Mouse (Mus musculus): ENCODE data around the gene Plekha7. TPM values are rescaled to one million over a fixed set of nuclear protein-coding genes. Genes with fewer than 3 reads are reported as not detected.

Plekha7 gene
- polyA plus RNA-seq, 1 experiment from 2014 or later, result 7.2 TPM

- Histone ChIP-seq H3K27ac (ENCODE audit: low read depth, low read length) (no peak overlapping the region), H3K4me1 (ENCODE audit: control insufficient read depth, insufficient read depth, low read length) (no peaks in the 10 kb centered on the region), H3K36me3 (ENCODE audit: control insufficient read depth, insufficient read depth, low read length) (no peaks in the 10 kb centered on the region), H3K9ac (ENCODE audit: low read depth, low read length) (no peak overlapping the region), H3K27me3 (ENCODE audit: control insufficient read depth, insufficient read depth, low read length) (no peaks in the 10 kb centered on the region), H3K4me3 (ENCODE audit: low read length) (no peak overlapping the region), H3K4me2 (replicated peaks; ENCODE audit: low read depth, low read length) (no peak overlapping the region), H3K9me3 (ENCODE audit: control insufficient read depth, low read length) (peaks cover 4% of the 10 kb centered on the region)
- 77% methylated on average over 13 of the region's 13 CpGs for WGBS
- ATAC-seq (ENCODE audit: low FRiP score, low TSS enrichment), result no peak
These were observed 185.1 kb downstream of the Plekha7 start for GRCm38 (mm10) chr7:116122981-116123596.

GRCm38 (mm10) chr7:116121202-116121601, 187.0 kb downstream of the Plekha7 start:
- H3K27ac ChIP-seq (ENCODE audit: low read depth, low read length), result no peak overlapping the region
- ATAC-seq (ENCODE audit: low FRiP score, low TSS enrichment), result no peak
- no peak overlapping the region for H3K9ac ChIP-seq (ENCODE audit: low read depth, low read length)
- H3K36me3 ChIP-seq (ENCODE audit: control insufficient read depth, insufficient read depth, low read length), result no peaks in the 10 kb centered on the region
- H3K4me1 ChIP-seq (ENCODE audit: control insufficient read depth, insufficient read depth, low read length), result no peaks in the 10 kb centered on the region
- no peak overlapping the region for H3K4me3 ChIP-seq (ENCODE audit: low read length)
- H3K9me3 ChIP-seq (ENCODE audit: control insufficient read depth, low read length), result peaks cover 4% of the 10 kb centered on the region
- WGBS, result 81% methylated on average over 11 of the region's 11 CpGs
- no peaks in the 10 kb centered on the region for H3K27me3 ChIP-seq (ENCODE audit: control insufficient read depth, insufficient read depth, low read length)
- H3K4me2 ChIP-seq (replicated peaks; ENCODE audit: low read depth, low read length), result no peak overlapping the region

DNA sequence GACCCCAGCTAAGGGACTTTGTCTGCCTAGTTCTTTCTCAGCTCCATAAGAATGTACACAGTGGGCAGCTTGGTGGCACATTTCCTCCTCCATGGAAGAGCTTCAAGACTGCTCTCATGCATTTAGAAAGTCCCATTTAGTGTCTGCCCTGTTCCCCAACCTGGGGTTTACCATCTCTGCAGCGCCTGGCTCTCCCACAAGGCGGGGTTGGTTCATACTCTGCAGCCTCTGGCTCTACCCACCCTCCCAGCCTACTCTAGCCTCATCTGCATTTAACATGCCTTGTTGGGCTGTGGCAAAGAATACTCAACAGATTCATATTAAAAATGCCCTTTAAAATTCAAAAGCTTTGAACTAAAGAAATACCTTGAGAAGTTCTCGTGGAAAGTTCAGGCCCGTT, 187.4 kb downstream of the Plekha7 start:
- H3K4me1 ChIP-seq (ENCODE audit: control insufficient read depth, insufficient read depth, low read length), result no peaks in the 10 kb centered on the region
- H3K4me3 ChIP-seq (ENCODE audit: low read length), result no peak overlapping the region
- H3K4me2 ChIP-seq (replicated peaks; ENCODE audit: low read depth, low read length), result no peak overlapping the region
- WGBS, result 89% methylated on average over 4 of the region's 4 CpGs
- no peaks in the 10 kb centered on the region for H3K27me3 ChIP-seq (ENCODE audit: control insufficient read depth, insufficient read depth, low read length)
- peaks cover 4% of the 10 kb centered on the region for H3K9me3 ChIP-seq (ENCODE audit: control insufficient read depth, low read length)
- H3K9ac ChIP-seq (ENCODE audit: low read depth, low read length), result no peak overlapping the region
- ATAC-seq (ENCODE audit: low FRiP score, low TSS enrichment), result no peak
- no peak overlapping the region for H3K27ac ChIP-seq (ENCODE audit: low read depth, low read length)
- H3K36me3 ChIP-seq (ENCODE audit: control insufficient read depth, insufficient read depth, low read length), result no peaks in the 10 kb centered on the region

- H3K27me3 ChIP-seq (ENCODE audit: control insufficient read depth, insufficient read depth, low read length), result no peaks in the 10 kb centered on the region
- 68% methylated on average over 1 of the region's 1 CpGs for WGBS
- H3K4me2 ChIP-seq (replicated peaks; ENCODE audit: low read depth, low read length), result no peak overlapping the region
- ATAC-seq (ENCODE audit: low FRiP score, low TSS enrichment), result no peak
- H3K27ac ChIP-seq (ENCODE audit: low read depth, low read length), result no peak overlapping the region
- H3K4me1 ChIP-seq (ENCODE audit: control insufficient read depth, insufficient read depth, low read length), result no peaks in the 10 kb centered on the region
- peaks cover 4% of the 10 kb centered on the region for H3K9me3 ChIP-seq (ENCODE audit: control insufficient read depth, low read length)
- no peaks in the 10 kb centered on the region for H3K36me3 ChIP-seq (ENCODE audit: control insufficient read depth, insufficient read depth, low read length)
- no peak overlapping the region for H3K9ac ChIP-seq (ENCODE audit: low read depth, low read length)
- no peak overlapping the region for H3K4me3 ChIP-seq (ENCODE audit: low read length)
These were observed 188.8 kb downstream of the Plekha7 start for GRCm38 (mm10) chr7:116119306-116119857.

GRCm38 (mm10) chr7:116115991-116116390, 192.2 kb downstream of the Plekha7 start:
- no peak overlapping the region for H3K9ac ChIP-seq (ENCODE audit: low read depth, low read length)
- no peaks in the 10 kb centered on the region for H3K27me3 ChIP-seq (ENCODE audit: control insufficient read depth, insufficient read depth, low read length)
- no peak for ATAC-seq (ENCODE audit: low FRiP score, low TSS enrichment)
- 79% methylated on average over 2 of the region's 2 CpGs for WGBS
- H3K27ac ChIP-seq (ENCODE audit: low read depth, low read length), result no peak overlapping the region
- H3K4me1 ChIP-seq (ENCODE audit: control insufficient read depth, insufficient read depth, low read length), result no peaks in the 10 kb centered on the region
- H3K4me2 ChIP-seq (replicated peaks; ENCODE audit: low read depth, low read length), result no peak overlapping the region
- H3K4me3 ChIP-seq (ENCODE audit: low read length), result no peak overlapping the region
- peaks cover 4% of the 10 kb centered on the region for H3K9me3 ChIP-seq (ENCODE audit: control insufficient read depth, low read length)
- no peaks in the 10 kb centered on the region for H3K36me3 ChIP-seq (ENCODE audit: control insufficient read depth, insufficient read depth, low read length)

GRCm38 (mm10) chr7:116115216-116115930, 192.8 kb downstream of the Plekha7 start:
- Histone ChIP-seq H3K36me3 (ENCODE audit: control insufficient read depth, insufficient read depth, low read length) (no peaks in the 10 kb centered on the region), H3K4me3 (ENCODE audit: low read length) (no peak overlapping the region), H3K27me3 (ENCODE audit: control insufficient read depth, insufficient read depth, low read length) (no peaks in the 10 kb centered on the region), H3K4me1 (ENCODE audit: control insufficient read depth, insufficient read depth, low read length) (no peaks in the 10 kb centered on the region), H3K9me3 (ENCODE audit: control insufficient read depth, low read length) (peaks cover 4% of the 10 kb centered on the region), H3K4me2 (replicated peaks; ENCODE audit: low read depth, low read length) (no peak overlapping the region), H3K9ac (ENCODE audit: low read depth, low read length) (no peak overlapping the region), H3K27ac (ENCODE audit: low read depth, low read length) (no peak overlapping the region)
- WGBS, result 48% methylated on average over 12 of the region's 12 CpGs
- no peak for ATAC-seq (ENCODE audit: low FRiP score, low TSS enrichment)

DNA sequence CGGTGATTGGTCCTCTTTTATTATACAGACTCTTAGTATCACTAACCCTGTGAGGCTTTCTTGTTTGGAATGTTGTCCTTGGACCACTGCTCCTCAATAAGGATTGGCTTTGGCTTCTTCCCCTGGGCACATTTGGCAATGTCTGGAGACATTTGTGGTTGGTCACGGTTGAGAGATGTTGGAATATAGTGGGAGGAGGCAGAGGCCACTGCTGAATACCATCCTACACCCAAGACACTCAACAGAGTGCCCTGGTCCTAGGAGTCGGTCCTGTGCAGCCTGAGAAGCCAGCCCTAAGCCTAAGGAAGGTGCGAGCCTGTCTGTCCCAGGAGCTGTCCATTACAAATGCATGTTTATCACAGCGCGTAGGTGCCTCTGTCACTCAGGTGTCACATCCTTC, 196.6 kb downstream of the Plekha7 start:
- H3K9ac ChIP-seq (ENCODE audit: low read depth, low read length), result no peak overlapping the region
- H3K9me3 ChIP-seq (ENCODE audit: control insufficient read depth, low read length), result no peaks in the 10 kb centered on the region
- no peak overlapping the region for H3K27ac ChIP-seq (ENCODE audit: low read depth, low read length)
- no peaks in the 10 kb centered on the region for H3K27me3 ChIP-seq (ENCODE audit: control insufficient read depth, insufficient read depth, low read length)
- no peak for ATAC-seq (ENCODE audit: low FRiP score, low TSS enrichment)
- no peak overlapping the region for H3K4me2 ChIP-seq (replicated peaks; ENCODE audit: low read depth, low read length)
- H3K4me1 ChIP-seq (ENCODE audit: control insufficient read depth, insufficient read depth, low read length), result no peaks in the 10 kb centered on the region
- 74% methylated on average over 6 of the region's 6 CpGs for WGBS
- H3K36me3 ChIP-seq (ENCODE audit: control insufficient read depth, insufficient read depth, low read length), result peaks cover 2% of the 10 kb centered on the region; the same call in 1 of the 2 replicates
- H3K4me3 ChIP-seq (ENCODE audit: low read length), result no peak overlapping the region

DNA sequence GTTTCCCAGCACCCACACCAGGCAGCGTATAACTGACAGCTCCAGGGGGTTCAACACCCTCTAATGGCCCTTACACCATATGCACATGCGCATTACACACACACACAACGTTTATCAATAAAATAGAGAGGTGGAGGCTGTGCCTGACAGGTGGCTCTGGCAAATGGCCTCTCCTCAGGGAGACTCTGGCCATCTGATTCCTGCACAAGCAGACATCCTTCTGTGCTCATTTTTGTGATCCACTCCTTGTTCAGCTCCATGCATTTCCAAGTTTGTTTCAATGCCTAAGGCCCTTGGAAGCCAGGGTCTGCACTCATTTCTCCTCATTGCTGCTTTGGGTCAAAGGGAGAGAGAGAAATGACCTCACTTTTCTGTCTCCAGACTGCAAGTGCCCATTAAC, 197.5 kb downstream of the Plekha7 start:
- no peak for ATAC-seq (ENCODE audit: low FRiP score, low TSS enrichment)
- H3K4me1 ChIP-seq (ENCODE audit: control insufficient read depth, insufficient read depth, low read length), result no peaks in the 10 kb centered on the region
- no peak overlapping the region for H3K4me3 ChIP-seq (ENCODE audit: low read length)
- no peak overlapping the region for H3K27ac ChIP-seq (ENCODE audit: low read depth, low read length)
- H3K36me3 ChIP-seq (ENCODE audit: control insufficient read depth, insufficient read depth, low read length), result peaks cover 8% of the 10 kb centered on the region
- WGBS, result 83% methylated on average over 3 of the region's 3 CpGs
- H3K9ac ChIP-seq (ENCODE audit: low read depth, low read length), result no peak overlapping the region
- no peaks in the 10 kb centered on the region for H3K27me3 ChIP-seq (ENCODE audit: control insufficient read depth, insufficient read depth, low read length)
- H3K9me3 ChIP-seq (ENCODE audit: control insufficient read depth, low read length), result no peaks in the 10 kb centered on the region
- H3K4me2 ChIP-seq (replicated peaks; ENCODE audit: low read depth, low read length), result no peak overlapping the region

GRCm38 (mm10) chr7:116103091-116103490, 205.1 kb downstream of the Plekha7 start:
- Histone ChIP-seq H3K9me3 (ENCODE audit: control insufficient read depth, low read length) (no peaks in the 10 kb centered on the region), H3K4me2 (replicated peaks; ENCODE audit: low read depth, low read length) (no peak overlapping the region), H3K4me3 (ENCODE audit: low read length) (no peak overlapping the region), H3K27ac (ENCODE audit: low read depth, low read length) (no peak overlapping the region), H3K36me3 (ENCODE audit: control insufficient read depth, insufficient read depth, low read length) (peaks cover 46% of the 10 kb centered on the region), H3K4me1 (ENCODE audit: control insufficient read depth, insufficient read depth, low read length) (0 out of 2 replicates have a peak, but pooled peaks cover 7% of the 10 kb centered on the region), H3K27me3 (ENCODE audit: control insufficient read depth, insufficient read depth, low read length) (no peaks in the 10 kb centered on the region), H3K9ac (ENCODE audit: low read depth, low read length) (no peak overlapping the region)
- ATAC-seq (ENCODE audit: low FRiP score, low TSS enrichment), result no peak
- WGBS, result 97% methylated on average over 9 of the region's 9 CpGs
